Mouse (Mus musculus) layer of hippocampus, adult 6 months (tissue): ENCODE measurements around the gene Nme9. TPM values are rescaled to one million over a fixed set of nuclear protein-coding genes. Genes with fewer than 3 reads are reported as not detected.

ENCODE experiments used
- long read RNA-seq, 2 experiments: library from polyadenylated mRNA; unstranded; transcript quantifications; one replicate each; pipeline ENCODE4 v2.0.0; 2019 to 2020
- polyA plus RNA-seq: library from polyadenylated mRNA; unstranded; fragments of <200 nt; fragmentation: Nextera tagmentation; gene quantifications from 2 replicates; pipeline ENCODE4 v1.2.3, GENCODE M21; 2021

Nme9 gene
- 3.4 and 4.0 TPM in 2 replicates for polyA plus RNA-seq
- long read RNA-seq, experiment 1, partial matches to known transcripts = 1 of 6 reads
- long read RNA-seq, experiment 1, other reads (novel, unspliced or antisense) = 1 of 6 reads
- long read RNA-seq, experiment 2, partial matches to known transcripts = 0 of 2 reads
- long read RNA-seq, experiment 2, other reads (novel, unspliced or antisense) = 0 of 2 reads

GRCm38 (mm10) chr9:99451161-99451560, at the start of gene Nme9:
Nme9 (plus strand) TSS chr9:99451475.

GRCm38 (mm10) chr9:99437031-99437764, 14.1 kb upstream of the Nme9 start, which contains the start of gene Mras:
Mras (minus strand) TSS chr9:99437381.

Other genes starting within 250 kb of the Nme9 start
- gene Faiml, start 214.2 kb upstream of the Nme9 start, polyA plus RNA-seq = not detected in 2 replicates
- gene Cep70, start 208.1 kb upstream of the Nme9 start, polyA plus RNA-seq = 8.7 and 11.5 TPM in 2 replicates
- gene Esyt3, start 92.9 kb upstream of the Nme9 start, polyA plus RNA-seq = 0.46 and 0.69 TPM in 2 replicates
- gene Mras, start 14.1 kb upstream of the Nme9 start, polyA plus RNA-seq = 186 and 220 TPM in 2 replicates
- gene Armc8, start 117.4 kb downstream of the Nme9 start, polyA plus RNA-seq = 31.4 and 32.7 TPM in 2 replicates
- 11.3 and 12.8 TPM in 2 replicates for gene Dbr1, start 124.3 kb downstream of the Nme9 start, polyA plus RNA-seq
- 0.05 TPM in 1 of 2 replicates, not detected in the other for gene A4gnt, start 161.0 kb downstream of the Nme9 start, polyA plus RNA-seq
- 4.5 and 5.2 TPM in 2 replicates for gene Dzip1l, start 178.0 kb downstream of the Nme9 start, polyA plus RNA-seq